Mouse (Mus musculus) left cerebral cortex, adult 11 months (tissue): Measurements from ENCODE around the gene Mup22.
"Not testable (repeated sequence)": the region's sequence is repeated elsewhere in the genome, so short reads cannot be mapped to it uniquely, and the experiment has no call there.

Experiments used
- DNase-seq: peaks from one replicate; pipeline ENCODE4 v3.0.0; 2022; ENCODE audit warnings: low spot score

The Mup22 gene

GRCm38 (mm10) chr4:60821363-60821762, at the start of gene Mup22:
TSS of gene Mup22 (minus strand) at chr4:60821463.
- DNase-seq: not testable (repeated sequence)

- DNase-seq: not testable (repeated sequence)
These were observed 19.6 kb upstream of the Mup22 start for GRCm38 (mm10) chr4:60840889-60841288.
